Mouse (Mus musculus) small intestine, adult 2 months (tissue): ENCODE results near the gene Col6a4.

Experiments
- CTCF ChIP-seq: fragments of 200-500 bp; IDR thresholded peaks from 2 replicates; pipeline ENCODE4 v1.5.1; 2012; ENCODE audit warnings: low read depth, mild to moderate bottlenecking, control low read depth, inconsistent platforms, low read length, moderate library complexity, mixed read lengths; ENCODE audit not compliant: insufficient replicate concordance, insufficient read length; ENCODE audit errors: extremely low read depth
- POLR2A ChIP-seq: fragments of 200-500 bp; IDR thresholded peaks from 2 replicates; pipeline ENCODE4 v1.6.1; 2012; ENCODE audit warnings: low read depth, mild to moderate bottlenecking, control low read depth, inconsistent platforms, low read length, moderate library complexity

DNA sequence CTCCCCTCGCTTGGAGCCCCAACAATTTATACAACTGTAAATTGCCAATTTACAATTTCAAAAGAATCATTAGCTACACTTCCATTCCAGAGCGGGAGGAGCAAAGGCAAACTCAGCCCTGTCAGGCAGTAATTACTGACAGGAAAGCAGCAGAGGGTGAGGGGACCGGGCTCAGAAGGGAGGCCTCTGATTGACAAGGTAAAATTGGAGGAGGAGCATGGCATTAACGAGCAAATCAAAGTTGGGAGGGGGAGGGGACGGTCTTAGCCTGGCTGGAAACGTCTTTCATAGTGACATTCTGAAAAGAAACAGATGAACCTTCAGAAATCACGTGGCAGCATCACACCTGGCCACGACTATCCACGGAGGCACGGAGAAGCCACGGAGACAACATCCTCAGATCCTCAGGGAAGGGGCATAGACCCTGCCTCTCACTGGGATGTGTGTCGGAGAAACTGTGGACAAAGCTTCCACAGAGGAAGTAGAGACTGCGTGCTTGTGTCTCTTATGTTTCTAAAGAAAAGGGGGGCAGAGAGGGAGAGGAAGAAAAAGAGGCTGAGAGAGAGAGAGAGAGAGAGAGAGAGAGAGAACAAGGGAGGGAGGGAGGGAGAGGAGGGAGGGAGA lies 19.3 kb upstream of the Col6a4 start:
- TF ChIP-seq CTCF: no peak
- no peak for TF ChIP-seq POLR2A
